Mouse (Mus musculus) heart, embryonic 16.5 days (tissue): ENCODE data around the gene Utp18. TPM values are rescaled to one million over a fixed set of nuclear protein-coding genes. Genes with fewer than 3 reads are reported as not detected.

Source experiments
- ATAC-seq: fragments of 200-750 bp; cut with Nextera tagmentation; replicated peaks from 2 replicates; pipeline ENCODE4 v1.8.0; 2017; ENCODE audit warnings: moderate number of reproducible peaks; ENCODE audit not compliant: insufficient read depth, low FRiP score; ENCODE audit errors: extremely low read depth
- H3K27ac ChIP-seq: fragments of 300-500 bp; sonication (generic); 2 replicates; pipeline ENCODE4 v1.5.1; 2014; ENCODE audit warnings: mild to moderate bottlenecking, low read length, control low read depth, moderate library complexity
- H3K27me3 ChIP-seq: fragments of 300-500 bp; sonication (generic); 2 replicates; pipeline ENCODE4 v1.6.1; 2014; ENCODE audit warnings: low read length, mixed read lengths; ENCODE audit not compliant: control insufficient read depth, insufficient read depth
- H3K36me3 ChIP-seq: fragments of 300-500 bp; sonication (generic); 2 replicates; pipeline ENCODE4 v1.6.1; 2014; ENCODE audit not compliant: control insufficient read depth, insufficient read depth
- H3K4me1 ChIP-seq: fragments of 300-500 bp; sonication (generic); 2 replicates; pipeline ENCODE4 v1.6.1; 2014; ENCODE audit warnings: low read length, mixed read lengths; ENCODE audit not compliant: control insufficient read depth, insufficient read depth
- H3K4me2 ChIP-seq: fragments of 300-500 bp; sonication (generic); 2 replicates; pipeline ENCODE4 v1.6.1; 2014; ENCODE audit warnings: low read depth, mild to moderate bottlenecking, control low read depth, low read length
- H3K4me3 ChIP-seq: fragments of 300-500 bp; sonication (generic); 2 replicates; pipeline ENCODE4 v1.5.1; 2014; ENCODE audit warnings: mild to moderate bottlenecking, control low read depth, low read length
- H3K9ac ChIP-seq: fragments of 300-500 bp; sonication (generic); 2 replicates; pipeline ENCODE4 v1.6.1; 2014; ENCODE audit warnings: low read length, control low read depth
- H3K9me3 ChIP-seq: fragments of 300-500 bp; sonication (generic); replicated peaks from 2 replicates; pipeline ENCODE4 v1.6.1; 2016; ENCODE audit warnings: low read length; ENCODE audit not compliant: control insufficient read depth
- WGBS: fragments of 180-500 bp; shearing (Covaris S2); extraction: QIAGEN DNeasy Blood & Tissue Kit; methylation state at CpG from one replicate; pipeline ENCODE4 v1.1.7; 2014; 5-methylcytosine and 5-hydroxymethylcytosine counted together
- polyA plus RNA-seq: library from polyadenylated mRNA; unstranded; fragments of >200 nt; fragmentation: Nextera tagmentation; extraction: Ambion mirVana; gene quantifications from 2 replicates; pipeline ENCODE4 v1.2.1, GENCODE M21; 2015

The Utp18 gene
- polyA plus RNA-seq, 1 experiment from 2014 or later, result 17.0 TPM

GRCm38 (mm10) chr11:93852546-93852945 is 33.0 kb downstream of the Utp18 start:
- H3K27me3 ChIP-seq, result no peaks in the 10 kb centered on the region
- 69% methylated on average over 3 of the region's 3 CpGs for WGBS
- no peaks in the 10 kb centered on the region for H3K36me3 ChIP-seq
- H3K27ac ChIP-seq, result no peak overlapping the region
- no peak for ATAC-seq
- H3K9me3 ChIP-seq, result no peaks in the 10 kb centered on the region
- no peak overlapping the region for H3K9ac ChIP-seq
- no peak overlapping the region for H3K4me3 ChIP-seq
- H3K4me2 ChIP-seq, result no peak overlapping the region
- no peaks in the 10 kb centered on the region; the same call in 1 of the 2 replicates for H3K4me1 ChIP-seq

- Histone ChIP-seq H3K27me3 (no peaks in the 10 kb centered on the region), H3K4me2 (no peak overlapping the region)
- WGBS, result 43% methylated on average over 2 of the region's 2 CpGs
These were observed 38.2 kb downstream of the Utp18 start for GRCm38 (mm10) chr11:93847342-93847741.

DNA sequence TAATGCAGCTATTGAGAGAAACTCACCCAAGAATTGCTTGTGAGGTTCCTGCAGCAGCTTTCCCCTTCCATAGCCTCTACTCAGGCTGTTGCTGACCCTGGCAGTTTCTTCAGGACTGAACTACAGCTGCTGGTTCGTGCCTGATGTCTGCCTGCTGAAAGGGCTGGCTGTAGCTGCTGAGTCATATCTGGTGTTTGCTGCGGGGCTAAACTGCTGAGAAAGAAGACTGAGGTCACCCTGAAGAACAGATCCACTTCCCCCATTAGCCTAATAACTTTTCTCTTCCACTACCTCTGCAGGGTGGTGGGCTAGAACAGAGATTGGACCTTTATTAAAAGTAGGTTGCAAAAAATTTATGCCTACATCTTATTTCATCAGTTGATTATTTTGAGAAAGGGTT is 49.8 kb downstream of the Utp18 start:
- H3K4me3 ChIP-seq, result no peak overlapping the region
- no peaks in the 10 kb centered on the region for H3K4me1 ChIP-seq
- H3K9me3 ChIP-seq, result no peaks in the 10 kb centered on the region
- H3K4me2 ChIP-seq, result no peak overlapping the region
- WGBS, result 18% methylated on average over 2 of the region's 2 CpGs
- H3K27ac ChIP-seq, result no peak overlapping the region
- no peaks in the 10 kb centered on the region for H3K27me3 ChIP-seq
- H3K36me3 ChIP-seq, result no peaks in the 10 kb centered on the region
- H3K9ac ChIP-seq, result no peak overlapping the region
- no peak for ATAC-seq

More at GRCm38 (mm10) chr11:93847342-93847741, 38.2 kb downstream of the Utp18 start:
- no peaks in the 10 kb centered on the region for H3K9me3 ChIP-seq
- H3K36me3 ChIP-seq, result no peaks in the 10 kb centered on the region
- H3K4me3 ChIP-seq, result no peak overlapping the region
- no peak overlapping the region for H3K9ac ChIP-seq
- ATAC-seq, result no peak
- no peak overlapping the region for H3K27ac ChIP-seq
- no peaks in the 10 kb centered on the region for H3K4me1 ChIP-seq

GRCm38 (mm10) chr11:93829971-93830370 is 55.6 kb downstream of the Utp18 start:
- H3K9me3 ChIP-seq, result no peaks in the 10 kb centered on the region
- H3K9ac ChIP-seq, result no peak overlapping the region
- ATAC-seq, result no peak
- WGBS, result 80% methylated on average over 8 of the region's 8 CpGs
- H3K4me1 ChIP-seq, result no peaks in the 10 kb centered on the region
- H3K36me3 ChIP-seq, result no peaks in the 10 kb centered on the region
- H3K4me3 ChIP-seq, result no peak overlapping the region
- H3K4me2 ChIP-seq, result no peak overlapping the region
- no peak overlapping the region for H3K27ac ChIP-seq
- no peaks in the 10 kb centered on the region for H3K27me3 ChIP-seq

DNA sequence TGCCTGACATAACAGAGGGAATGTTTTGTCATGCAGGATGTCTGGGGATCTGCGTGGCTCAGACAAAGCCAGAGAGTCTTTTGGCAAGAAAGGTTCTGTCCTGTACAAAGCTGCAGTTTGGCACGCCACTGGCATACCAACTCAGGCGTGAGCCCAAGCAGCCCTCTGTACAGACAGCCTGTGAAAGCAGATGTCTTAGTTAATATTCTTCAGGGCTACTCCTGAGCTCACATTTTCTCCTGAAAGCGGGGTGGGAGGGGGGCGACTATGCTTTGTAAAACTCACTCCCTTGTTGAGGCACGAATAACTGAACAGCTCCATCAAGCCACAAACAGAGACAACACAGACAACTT is 56.3 kb downstream of the Utp18 start:
- H3K36me3 ChIP-seq, result no peaks in the 10 kb centered on the region

GRCm38 (mm10) chr11:93828619-93829326 is 56.8 kb downstream of the Utp18 start:
- no peak overlapping the region for H3K9ac ChIP-seq
- no peak overlapping the region for H3K4me2 ChIP-seq
- WGBS, result 75% methylated on average over 14 of the region's 14 CpGs
- no peaks in the 10 kb centered on the region for H3K36me3 ChIP-seq
- no peaks in the 10 kb centered on the region for H3K4me1 ChIP-seq
- no peaks in the 10 kb centered on the region for H3K9me3 ChIP-seq
- no peak overlapping the region for H3K4me3 ChIP-seq
- H3K27me3 ChIP-seq, result no peaks in the 10 kb centered on the region
- no peak overlapping the region for H3K27ac ChIP-seq
- ATAC-seq, result no peak

More for the DNA sequence above, 56.3 kb downstream of the Utp18 start:
- Histone ChIP-seq H3K4me1 (no peaks in the 10 kb centered on the region), H3K27me3 (no peaks in the 10 kb centered on the region), H3K4me2 (no peak overlapping the region), H3K9me3 (no peaks in the 10 kb centered on the region), H3K9ac (no peak overlapping the region), H3K27ac (no peak overlapping the region), H3K4me3 (no peak overlapping the region)
- ATAC-seq, result no peak
- WGBS, result 75% methylated on average over 6 of the region's 6 CpGs

- H3K36me3 ChIP-seq, result no peaks in the 10 kb centered on the region
These were observed 63.3 kb downstream of the Utp18 start for GRCm38 (mm10) chr11:93822261-93822660.

DNA sequence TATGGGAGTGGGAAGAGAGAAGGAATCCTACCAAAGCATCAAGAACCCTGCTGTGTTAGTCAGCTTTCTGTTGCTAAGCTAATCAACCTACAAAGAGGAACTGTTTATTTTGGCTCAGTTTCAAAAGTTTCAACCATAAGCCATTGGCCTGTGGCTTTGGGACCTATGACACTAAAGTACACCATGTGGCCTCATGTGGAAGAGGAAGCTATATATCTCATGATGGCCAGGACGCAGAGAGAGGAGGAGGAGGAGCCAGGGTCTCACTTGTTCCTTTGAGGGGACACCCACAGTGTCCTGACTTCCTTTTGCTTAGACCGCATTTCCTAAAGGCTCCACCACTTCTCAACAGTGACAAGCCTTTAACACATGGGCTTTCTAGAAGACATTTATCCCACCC is 64.0 kb downstream of the Utp18 start:
- Histone ChIP-seq H3K36me3 (no peaks in the 10 kb centered on the region), H3K4me1 (no peaks in the 10 kb centered on the region), H3K27ac (no peak overlapping the region), H3K9me3 (no peaks in the 10 kb centered on the region), H3K9ac (no peak overlapping the region), H3K4me2 (no peak overlapping the region), H3K27me3 (no peaks in the 10 kb centered on the region), H3K4me3 (no peak overlapping the region)
- ATAC-seq, result no peak; the same call in 1 of the 2 replicates
- 39% methylated on average over 2 of the region's 2 CpGs for WGBS

More at GRCm38 (mm10) chr11:93822261-93822660, 63.3 kb downstream of the Utp18 start:
- Histone ChIP-seq H3K27ac (no peak overlapping the region), H3K9ac (no peak overlapping the region), H3K4me3 (no peak overlapping the region), H3K4me2 (no peak overlapping the region), H3K9me3 (no peaks in the 10 kb centered on the region), H3K4me1 (no peaks in the 10 kb centered on the region), H3K27me3 (no peaks in the 10 kb centered on the region)
- ATAC-seq, result no peak
- 62% methylated on average over 2 of the region's 2 CpGs for WGBS

DNA sequence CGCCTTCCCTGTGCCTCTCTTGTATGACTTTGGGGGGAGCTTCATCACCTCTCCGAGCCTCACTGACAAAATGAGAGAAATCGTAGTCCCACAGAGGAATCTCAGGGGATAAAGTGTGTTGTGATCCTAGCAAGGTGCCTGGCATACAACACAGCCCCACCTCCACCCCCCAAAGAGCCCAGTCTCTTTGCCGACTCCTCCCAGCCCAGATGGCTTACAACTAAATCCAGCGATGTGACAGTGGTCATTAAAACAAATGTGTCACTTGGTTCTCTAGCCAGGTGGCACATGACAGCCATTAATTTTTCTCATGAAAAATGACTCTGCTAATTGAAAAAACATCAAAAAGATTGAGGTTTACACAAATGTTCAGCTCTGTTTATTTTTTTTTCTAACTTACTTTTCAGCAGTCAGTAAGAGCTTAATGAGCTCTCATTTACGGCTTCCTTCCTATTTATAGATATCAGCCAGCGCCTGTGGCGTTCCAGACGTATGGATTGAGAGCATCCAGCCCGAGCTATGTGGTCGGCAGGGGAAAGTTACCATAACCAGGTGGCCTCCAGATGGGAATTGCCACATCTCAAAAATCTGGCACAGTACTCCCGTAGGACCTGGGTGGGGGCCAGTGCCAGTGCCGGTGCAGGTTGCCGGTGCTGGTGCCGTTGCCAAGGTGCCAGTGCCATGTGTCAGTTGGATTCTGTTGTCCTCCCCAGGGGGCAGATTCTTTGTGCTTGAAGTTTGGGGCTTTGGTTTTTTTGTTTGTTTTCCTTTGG is 67.4 kb downstream of the Utp18 start:
- H3K4me2 ChIP-seq, result no peak overlapping the region
- H3K27me3 ChIP-seq, result no peaks in the 10 kb centered on the region
- H3K4me3 ChIP-seq, result no peak overlapping the region
- H3K9ac ChIP-seq, result no peak overlapping the region
- H3K9me3 ChIP-seq, result no peaks in the 10 kb centered on the region
- no peak for ATAC-seq
- 26% methylated on average over 15 of the region's 15 CpGs for WGBS
- no peaks in the 10 kb centered on the region for H3K36me3 ChIP-seq
- H3K27ac ChIP-seq, result no peak overlapping the region
- no peaks in the 10 kb centered on the region for H3K4me1 ChIP-seq
